Mouse (Mus musculus): ENCODE data around the gene Anxa1. TPM values are rescaled to one million over a fixed set of nuclear protein-coding genes. Genes with fewer than 3 reads are reported as not detected.

The Anxa1 gene
- total and polyA plus RNA-seq, 3 experiments, result not detected

DNA sequence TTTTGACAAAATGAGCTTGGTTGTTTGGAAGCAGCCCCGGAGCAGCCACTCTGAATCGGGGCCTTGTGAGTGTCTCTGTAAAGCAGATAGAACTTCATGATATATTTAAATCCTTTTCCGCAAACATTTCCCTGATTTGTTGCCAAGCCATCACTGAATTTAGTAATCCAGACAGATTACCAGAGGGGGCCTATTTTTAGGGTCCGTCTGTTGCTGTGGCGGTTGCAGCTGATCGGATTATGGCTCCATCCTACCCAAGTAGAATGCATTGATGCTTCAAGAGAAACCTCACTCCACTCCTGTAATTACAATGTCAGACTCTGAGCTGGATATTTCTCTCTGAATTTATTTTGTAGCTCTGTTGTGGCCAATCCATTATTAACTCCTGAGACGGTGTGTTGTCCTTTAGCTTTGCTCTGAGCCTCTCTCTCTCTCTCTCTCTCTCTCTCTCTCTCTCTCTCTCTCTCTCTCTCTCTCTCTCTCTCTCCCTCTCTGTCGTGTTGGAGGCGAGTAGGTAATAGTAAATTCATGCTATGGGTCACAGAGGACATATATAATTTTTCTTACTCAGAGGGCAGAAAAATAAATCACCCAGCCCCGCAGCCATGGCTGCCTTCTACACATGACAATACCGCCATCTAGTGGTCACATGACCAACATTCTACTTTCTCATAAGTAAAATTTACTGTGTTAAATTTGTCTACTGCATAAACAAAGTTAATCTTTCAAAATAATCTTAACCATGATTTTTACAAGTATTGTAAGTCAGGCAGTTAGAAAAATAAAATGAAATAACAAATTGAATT lies 46.0 kb downstream of the Anxa1 start:
- Histone ChIP-seq H3K9me3 (replicated peaks; ENCODE audit: insufficient read depth, low read length) (no peaks in the 10 kb centered on the region), H3K9ac (ENCODE audit: control insufficient read depth, low read depth, low read length, poor library complexity, severe bottlenecking) (no peak overlapping the region), H3K4me1 (ENCODE audit: control insufficient read depth in 1 of 2, insufficient read depth in 2 of 2, low read length in 2 of 2) (no peaks in the 10 kb centered on the region), H3K79me2 (ENCODE audit: control insufficient read depth, insufficient read depth, low read length, poor library complexity) (no peaks in the 10 kb centered on the region), H3K4me3 (ENCODE audit: control insufficient read depth in 1 of 2, insufficient read depth in 1 of 2, low read depth in 2 of 2, low read length in 2 of 2) (no peak overlapping the region), H3K36me3 (ENCODE audit: control insufficient read depth in 1 of 2, insufficient read depth in 2 of 2, low read length in 2 of 2) (no peaks in the 10 kb centered on the region), H3K27me3 (ENCODE audit: control insufficient read depth in 1 of 2, insufficient read depth in 2 of 2, low read length in 2 of 2) (no peaks in the 10 kb centered on the region), H3K27ac (ENCODE audit: control insufficient read depth, low read depth, low read length) (no peak overlapping the region)
- peak; percentile 73 for DNase-seq (ENCODE audit: low read depth, low spot score)
- TF ChIP-seq ZC3H11A (IDR thresholded peaks at IDR 0.05; ENCODE audit: low read depth, low read length) (peak; percentile 65), ETS1 (IDR thresholded peaks at IDR 0.05; ENCODE audit: low read depth, low read length) (no peak), ZKSCAN1 (IDR thresholded peaks at IDR 0.05; ENCODE audit: low read depth, low read length) (no peak), TCF12 (IDR thresholded peaks at IDR 0.05; ENCODE audit: low read depth, low read length) (no peak), TAL1 (IDR thresholded peaks at IDR 0.05; ENCODE audit: low read length) (no peak), CTCF (IDR thresholded peaks at IDR 0.05 in 2 of 3, conservative IDR thresholded peaks at IDR 0.05 in 1 of 3; ENCODE audit: control insufficient read depth in 1 of 3, insufficient read depth in 1 of 3, low read depth in 2 of 3, low read length in 3 of 3, poor library complexity in 1 of 3, severe bottlenecking in 1 of 3) (peak; percentile 47 to 84 (median 68)), SMC3 (IDR thresholded peaks at IDR 0.05; ENCODE audit: low read depth, low read length) (peak; percentile 68), USF1 (IDR thresholded peaks at IDR 0.05; ENCODE audit: low read depth, low read length) (peak; percentile 67; the same call in 1 of the 2 replicates), RAD21 (IDR thresholded peaks at IDR 0.05; ENCODE audit: low read depth, low read length) (peak; percentile 89), JUND (IDR thresholded peaks at IDR 0.05; ENCODE audit: low read depth, low read length) (no peak), KAT2A (conservative IDR thresholded peaks at IDR 0.05; ENCODE audit: low read depth, low read length) (no peak), MXI1 (IDR thresholded peaks at IDR 0.05; ENCODE audit: low read depth, low read length) (no peak), SIN3A (IDR thresholded peaks at IDR 0.05; ENCODE audit: low read length) (no peak)

DNA sequence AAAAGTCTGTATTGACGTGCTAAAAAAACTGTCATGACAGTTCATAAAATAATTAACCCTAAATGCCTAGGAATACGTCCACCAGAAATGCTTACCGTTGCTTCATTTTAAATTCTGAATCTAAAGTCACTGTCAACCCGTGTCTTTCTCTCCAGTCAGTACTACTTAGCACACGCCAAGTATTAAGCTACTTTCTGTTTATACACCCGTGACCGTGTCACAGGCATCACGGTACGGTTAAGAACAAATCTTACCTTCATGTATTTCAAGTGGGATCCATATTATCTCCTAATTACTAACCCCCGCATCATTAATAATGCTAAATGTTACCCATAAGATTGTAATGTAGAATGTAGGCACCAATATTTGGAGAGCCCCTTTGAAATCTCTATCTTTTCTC lies 46.7 kb downstream of the Anxa1 start:
- Histone ChIP-seq H3K27ac (ENCODE audit: control insufficient read depth, low read depth, low read length) (no peak overlapping the region), H3K9me3 (replicated peaks; ENCODE audit: insufficient read depth, low read length) (no peaks in the 10 kb centered on the region), H3K79me2 (ENCODE audit: control insufficient read depth, insufficient read depth, low read length, poor library complexity) (no peaks in the 10 kb centered on the region), H3K36me3 (ENCODE audit: control insufficient read depth in 1 of 2, insufficient read depth in 2 of 2, low read length in 2 of 2) (no peaks in the 10 kb centered on the region), H3K9ac (ENCODE audit: control insufficient read depth, low read depth, low read length, poor library complexity, severe bottlenecking) (no peak overlapping the region), H3K4me1 (ENCODE audit: control insufficient read depth in 1 of 2, insufficient read depth in 2 of 2, low read length in 2 of 2) (no peaks in the 10 kb centered on the region), H3K27me3 (ENCODE audit: control insufficient read depth in 1 of 2, insufficient read depth in 2 of 2, low read length in 2 of 2) (no peaks in the 10 kb centered on the region), H3K4me3 (ENCODE audit: control insufficient read depth in 1 of 2, insufficient read depth in 1 of 2, low read depth in 2 of 2, low read length in 2 of 2) (no peak overlapping the region)
- TF ChIP-seq RCOR1 (IDR thresholded peaks at IDR 0.05; ENCODE audit: low read depth, low read length) (no peak), MYB (IDR thresholded peaks at IDR 0.05; ENCODE audit: low read depth, low read length) (no peak), HCFC1 (IDR thresholded peaks at IDR 0.05; ENCODE audit: low read depth, low read length) (no peak), MAZ (IDR thresholded peaks at IDR 0.05; ENCODE audit: low read depth, low read length) (no peak), TAL1 (IDR thresholded peaks at IDR 0.05; ENCODE audit: low read length) (no peak), MAX (IDR thresholded peaks at IDR 0.05; ENCODE audit: low read length) (no peak), CHD1 (IDR thresholded peaks at IDR 0.05; ENCODE audit: low read depth, low read length) (no peak), POLR2A (IDR thresholded peaks at IDR 0.05; ENCODE audit: control insufficient read depth in 1 of 2, insufficient read depth in 1 of 2, low read depth in 1 of 2, low read length in 2 of 2, poor library complexity in 1 of 2) (no peak), RAD21 (IDR thresholded peaks at IDR 0.05; ENCODE audit: low read depth, low read length) (no peak), SMC3 (IDR thresholded peaks at IDR 0.05; ENCODE audit: low read depth, low read length) (no peak), TCF12 (IDR thresholded peaks at IDR 0.05; ENCODE audit: low read depth, low read length) (no peak), MEF2A (IDR thresholded peaks at IDR 0.05; ENCODE audit: extremely low read depth, insufficient replicate concordance, low read depth, low read length, poor library complexity, severe bottlenecking) (no peak), BHLHE40 (IDR thresholded peaks at IDR 0.05; ENCODE audit: borderline replicate concordance, low read depth, low read length) (no peak), ETS1 (IDR thresholded peaks at IDR 0.05; ENCODE audit: low read depth, low read length) (no peak), GABPA (IDR thresholded peaks at IDR 0.05; ENCODE audit: low read depth, low read length) (no peak)
- DNase-seq (ENCODE audit: low read depth, low spot score), result no peak
